Mouse (Mus musculus) kidney, embryonic 14.5 days (tissue): ENCODE measurements around the gene Ascl2. TPM values are rescaled to one million over a fixed set of nuclear protein-coding genes. Genes with fewer than 3 reads are reported as not detected.

Experiments used
- ATAC-seq: fragments of 200-750 bp; cut with Nextera tagmentation; 2 replicates; pipeline ENCODE4 v1.8.0; 2017; ENCODE audit warnings: moderate number of reproducible peaks, mild to moderate bottlenecking, moderate TSS enrichment, moderate library complexity; ENCODE audit not compliant: low FRiP score, low TSS enrichment
- H3K27ac ChIP-seq: fragments of 300-500 bp; sonication (generic); 2 replicates; pipeline ENCODE4 v1.5.1; 2014; ENCODE audit warnings: low read depth, mild to moderate bottlenecking, low read length, moderate library complexity, mixed read lengths
- H3K27me3 ChIP-seq: fragments of 300-500 bp; sonication (generic); 2 replicates; pipeline ENCODE4 v1.6.1; 2014; ENCODE audit warnings: mild to moderate bottlenecking, low read length; ENCODE audit not compliant: control insufficient read depth, insufficient read depth
- H3K36me3 ChIP-seq: fragments of 300-500 bp; sonication (generic); 2 replicates; pipeline ENCODE4 v1.6.1; 2014; ENCODE audit warnings: low read length, mixed read lengths; ENCODE audit not compliant: control insufficient read depth, insufficient read depth
- H3K4me1 ChIP-seq: fragments of 300-500 bp; sonication (generic); 2 replicates; pipeline ENCODE4 v1.6.1; 2014; ENCODE audit warnings: low read length, mixed read lengths; ENCODE audit not compliant: control insufficient read depth, insufficient read depth
- H3K4me2 ChIP-seq: fragments of 300-500 bp; sonication (generic); replicated peaks from 2 replicates; pipeline ENCODE4 v1.6.1; 2014; ENCODE audit warnings: low read depth, mild to moderate bottlenecking, low read length
- H3K4me3 ChIP-seq: fragments of 300-500 bp; sonication (generic); 2 replicates; pipeline ENCODE4 v1.5.1; 2014; ENCODE audit warnings: mild to moderate bottlenecking, low read length
- H3K9ac ChIP-seq: fragments of 300-500 bp; sonication (generic); 2 replicates; pipeline ENCODE4 v1.6.1; 2014; ENCODE audit warnings: low read depth, mild to moderate bottlenecking, low read length, moderate library complexity
- H3K9me3 ChIP-seq: fragments of 300-500 bp; sonication (generic); 2 replicates; pipeline ENCODE4 v1.6.1; 2016; ENCODE audit warnings: low read length; ENCODE audit not compliant: control insufficient read depth
- WGBS: fragments of 180-500 bp; shearing (Covaris S2); extraction: QIAGEN DNeasy Blood & Tissue Kit; methylation state at CpG from one replicate; pipeline ENCODE4 v1.1.7; 2014; 5-methylcytosine and 5-hydroxymethylcytosine counted together
- polyA plus RNA-seq: library from polyadenylated mRNA; unstranded; fragments of >200 nt; fragmentation: Nextera tagmentation; extraction: Ambion mirVana; gene quantifications from 2 replicates; pipeline ENCODE4 v1.2.1, GENCODE M21; 2014

The Ascl2 gene
- polyA plus RNA-seq, 1 experiment from 2014 or later: 0.43 TPM

DNA sequence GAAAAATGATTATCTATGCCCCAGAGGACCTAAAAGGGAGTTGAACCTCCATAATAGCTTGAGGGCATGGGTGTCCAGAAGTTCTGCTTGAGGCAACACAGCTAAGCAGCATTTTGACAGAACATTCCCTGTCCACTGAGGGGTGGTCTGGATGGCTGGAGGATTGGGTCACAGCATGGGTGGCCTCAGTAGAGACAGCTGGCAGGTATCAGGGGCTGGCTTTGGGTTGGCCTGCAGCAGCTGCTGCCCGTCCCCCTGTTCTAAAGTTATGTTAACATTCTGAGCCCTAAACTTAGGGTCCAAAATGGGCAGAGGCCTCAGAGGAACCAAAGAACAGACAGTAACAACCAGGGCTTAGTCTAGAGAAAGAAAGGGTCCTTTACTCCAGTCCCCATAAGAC is 42.2 kb upstream of the Ascl2 start:
- Histone ChIP-seq H3K4me2 (no peak overlapping the region), H3K9me3 (no peaks in the 10 kb centered on the region), H3K4me3 (no peak overlapping the region), H3K27me3 (no peaks in the 10 kb centered on the region), H3K9ac (no peak overlapping the region), H3K4me1 (peaks cover 39% of the 10 kb centered on the region), H3K27ac (0 out of 2 replicates have a peak overlapping the region, but pooled peaks have one; percentile 7), H3K36me3 (no peaks in the 10 kb centered on the region)
- 59% methylated on average over 1 of the region's 1 CpGs for WGBS
- ATAC-seq: no peak

DNA sequence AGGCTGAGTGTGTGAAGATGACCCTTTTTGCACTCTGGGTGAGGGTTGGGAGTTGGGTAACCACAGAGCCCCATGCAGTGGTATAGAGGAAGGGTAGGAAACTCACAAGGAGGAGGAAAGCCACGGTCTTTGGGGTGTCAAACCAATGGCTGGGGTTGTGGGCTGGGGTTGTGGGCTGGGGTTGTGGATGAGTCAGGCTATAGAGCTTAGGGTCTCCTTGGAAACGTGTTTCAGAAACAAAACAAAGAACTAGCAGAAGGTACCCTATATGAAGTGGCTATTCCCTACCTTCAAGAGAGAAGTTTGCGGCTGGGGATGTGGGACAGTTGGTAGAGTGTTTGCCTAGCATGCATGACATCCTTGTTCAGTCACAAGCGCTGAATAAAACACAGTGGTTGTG is 40.9 kb upstream of the Ascl2 start:
- no peaks in the 10 kb centered on the region for H3K27me3 ChIP-seq
- H3K4me2 ChIP-seq: no peak overlapping the region
- 92% methylated on average over 4 of the region's 4 CpGs for WGBS
- ATAC-seq: no peak
- H3K27ac ChIP-seq: peak overlapping the region; percentile 90; the same call in 1 of the 2 replicates
- no peak overlapping the region for H3K4me3 ChIP-seq
- H3K9ac ChIP-seq: no peak overlapping the region
- H3K4me1 ChIP-seq: peaks cover 28% of the 10 kb centered on the region
- no peaks in the 10 kb centered on the region for H3K9me3 ChIP-seq
- no peaks in the 10 kb centered on the region for H3K36me3 ChIP-seq

DNA sequence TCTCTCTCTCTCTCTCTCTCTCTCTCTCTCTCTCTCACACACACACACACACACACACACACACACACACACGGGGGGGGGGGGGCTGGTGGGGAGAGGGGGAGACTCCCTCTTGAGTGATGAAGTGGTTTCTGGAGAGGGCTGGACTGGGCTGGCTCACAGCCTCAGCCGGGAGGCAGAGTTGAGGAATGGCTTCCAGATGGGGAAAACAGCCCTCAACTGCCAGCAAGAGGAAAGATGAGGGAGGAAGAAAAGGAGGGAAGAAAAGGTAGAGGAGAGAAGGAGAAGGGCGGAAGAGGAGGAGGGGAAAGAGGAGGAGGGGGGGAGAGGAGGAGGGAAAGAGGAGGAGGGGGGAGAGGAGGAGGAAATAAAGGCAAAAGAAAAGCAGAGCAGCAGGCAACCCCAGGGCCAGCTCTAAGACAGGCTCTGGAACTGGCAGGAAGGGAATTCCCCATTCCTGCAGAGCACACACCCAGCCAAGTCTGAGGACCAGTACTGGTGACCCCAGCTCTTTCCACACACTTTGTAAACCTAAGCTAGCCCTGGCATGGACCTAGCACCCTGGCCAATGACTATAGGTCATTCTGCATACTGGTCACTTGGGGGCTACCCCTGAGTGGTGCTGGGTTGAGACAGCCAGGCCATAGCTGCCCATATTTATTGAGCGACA is 40.1 kb upstream of the Ascl2 start:
- H3K4me1 ChIP-seq: peaks cover 28% of the 10 kb centered on the region
- no peaks in the 10 kb centered on the region for H3K27me3 ChIP-seq
- peak overlapping the region; percentile 90 for H3K27ac ChIP-seq
- no peak overlapping the region; the same call in 1 of the 2 replicates for H3K4me2 ChIP-seq
- peak; percentile 74 for ATAC-seq
- WGBS: 33% methylated on average over 3 of the region's 4 CpGs
- no peak overlapping the region for H3K9ac ChIP-seq
- H3K9me3 ChIP-seq: no peaks in the 10 kb centered on the region
- H3K4me3 ChIP-seq: no peak overlapping the region
- no peaks in the 10 kb centered on the region for H3K36me3 ChIP-seq

DNA sequence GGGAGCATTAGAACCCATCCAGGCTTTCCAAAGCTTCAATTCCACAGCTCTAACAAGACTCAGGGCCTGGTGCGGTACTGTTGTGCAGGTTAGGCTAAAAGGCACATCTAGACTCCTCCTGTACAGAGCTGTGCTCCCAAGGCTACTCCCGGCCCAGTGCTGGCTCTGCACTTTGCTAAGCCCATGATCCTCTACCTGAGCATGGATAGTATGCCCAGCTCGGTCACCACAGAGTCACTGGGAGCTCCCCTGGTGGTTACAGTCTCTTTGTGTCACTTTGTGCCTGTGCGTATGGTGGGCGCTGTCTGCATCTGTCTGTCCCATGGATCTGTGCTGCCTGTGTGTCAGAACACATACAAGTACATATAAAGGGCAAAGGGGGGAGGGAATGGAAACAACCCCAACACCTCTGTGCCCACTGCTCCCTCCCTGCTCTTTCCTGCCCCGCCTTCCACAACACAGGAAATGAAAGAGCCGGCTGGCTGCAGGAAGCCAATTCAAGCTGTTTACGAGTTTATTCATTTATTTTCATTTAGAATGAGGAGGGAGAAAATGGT is 39.4 kb upstream of the Ascl2 start:
- H3K36me3 ChIP-seq: no peaks in the 10 kb centered on the region
- WGBS: 38% methylated on average over 8 of the region's 8 CpGs
- H3K27me3 ChIP-seq: no peaks in the 10 kb centered on the region
- ATAC-seq: peak; percentile 56
- peak overlapping the region; percentile 30; the same call in 1 of the 2 replicates for H3K4me2 ChIP-seq
- H3K27ac ChIP-seq: peak overlapping the region; percentile 90
- no peak overlapping the region; the same call in 1 of the 2 replicates for H3K4me3 ChIP-seq
- H3K4me1 ChIP-seq: peaks cover 28% of the 10 kb centered on the region
- no peaks in the 10 kb centered on the region for H3K9me3 ChIP-seq
- H3K9ac ChIP-seq: peak overlapping the region; percentile 31; the same call in 1 of the 2 replicates

DNA sequence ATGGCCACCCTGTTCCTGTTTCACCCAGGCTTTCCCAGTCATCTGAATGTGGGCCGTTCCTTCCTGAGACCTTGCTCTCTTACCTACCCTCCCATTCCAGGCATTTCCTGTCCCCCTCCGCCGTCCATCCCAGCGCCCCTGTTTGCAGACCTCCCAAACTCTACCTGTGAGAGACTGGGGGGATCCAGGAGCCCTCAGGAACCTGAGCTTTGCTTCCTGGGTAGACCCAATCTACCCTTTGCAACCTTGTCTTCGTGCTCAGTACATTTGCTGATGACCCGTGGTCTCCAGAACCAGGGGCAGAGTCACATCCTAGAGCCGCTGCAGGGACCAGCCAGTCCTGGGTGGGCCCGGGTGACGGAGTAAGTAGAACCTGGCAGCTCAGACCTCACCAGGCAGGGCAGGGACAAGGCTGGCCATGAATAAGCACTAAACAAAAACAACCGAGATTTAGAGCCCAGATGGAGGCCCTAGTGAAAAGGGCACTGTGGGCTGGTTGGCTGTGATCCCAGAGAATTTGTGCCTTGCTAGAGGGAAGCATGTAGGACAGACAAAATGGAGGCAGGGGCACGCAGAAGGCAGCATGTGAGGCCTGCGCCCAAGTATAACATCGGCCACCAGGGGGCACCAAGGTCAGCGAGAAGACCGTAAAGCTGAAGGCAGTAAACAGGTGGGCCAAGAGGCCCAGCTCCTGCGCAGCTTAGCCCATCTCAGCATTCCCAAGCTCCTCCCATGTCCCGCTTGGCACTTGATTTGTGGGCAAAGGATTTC is 38.7 kb upstream of the Ascl2 start:
- peak overlapping the region; percentile 90 for H3K27ac ChIP-seq
- ATAC-seq: peak; percentile 86
- WGBS: 39% methylated on average over 17 of the region's 17 CpGs

DNA sequence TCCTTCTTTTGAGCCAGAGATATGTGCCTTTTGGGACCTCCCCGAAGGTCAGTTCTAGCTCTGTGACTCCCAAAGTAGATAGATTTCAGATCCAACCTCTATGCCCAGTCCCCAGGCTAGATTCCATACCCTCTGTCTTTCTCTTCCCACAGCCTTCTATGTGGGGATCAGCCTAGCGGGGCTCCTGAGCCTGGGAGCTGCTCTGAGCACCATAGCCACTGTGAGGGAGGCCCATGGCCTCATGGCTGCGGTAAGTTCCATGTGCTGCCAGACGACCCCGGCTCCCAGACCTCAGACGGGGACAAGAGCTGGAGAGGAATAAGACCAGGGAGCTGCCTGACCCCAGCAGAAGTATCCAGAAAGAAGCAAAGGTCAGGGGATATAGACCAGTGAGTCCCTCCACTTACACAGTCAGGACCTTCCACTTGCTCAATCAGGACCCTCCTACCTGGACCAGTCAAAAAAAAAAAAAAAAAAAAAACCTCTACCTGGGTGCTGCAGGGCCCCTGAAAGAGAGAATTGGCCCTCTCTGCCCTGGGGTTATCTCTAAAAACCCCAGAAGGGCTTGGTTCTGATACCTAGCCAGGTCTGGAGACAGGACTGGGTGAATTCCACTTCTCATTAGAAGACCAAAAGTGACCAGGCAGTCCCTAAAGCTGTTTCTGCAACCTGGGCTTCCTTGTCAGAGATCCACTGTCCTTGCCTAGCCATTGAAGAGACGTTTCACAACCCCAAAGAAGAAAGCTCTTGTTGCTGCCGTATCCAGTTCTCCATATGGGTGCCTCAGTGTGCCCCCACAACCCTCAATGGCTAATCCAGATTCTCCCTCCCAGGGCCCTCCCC is 37.9 kb upstream of the Ascl2 start:
- Histone ChIP-seq H3K4me3 (no peak overlapping the region), H3K27me3 (no peaks in the 10 kb centered on the region), H3K27ac (no peak overlapping the region), H3K9ac (0 out of 2 replicates have a peak overlapping the region, but pooled peaks have one; percentile 9), H3K4me1 (peaks cover 29% of the 10 kb centered on the region), H3K9me3 (no peaks in the 10 kb centered on the region), H3K4me2 (no peak overlapping the region), H3K36me3 (no peaks in the 10 kb centered on the region)
- ATAC-seq: no peak
- WGBS: 85% methylated on average over 8 of the region's 8 CpGs

More for the DNA sequence above, 38.7 kb upstream of the Ascl2 start:
- Histone ChIP-seq H3K27me3 (no peaks in the 10 kb centered on the region), H3K4me1 (peaks cover 31% of the 10 kb centered on the region), H3K4me2 (no peak overlapping the region), H3K4me3 (no peak overlapping the region; the same call in 1 of the 2 replicates), H3K36me3 (no peaks in the 10 kb centered on the region), H3K9me3 (no peaks in the 10 kb centered on the region), H3K9ac (0 out of 2 replicates have a peak overlapping the region, but pooled peaks have one; percentile 31)

DNA sequence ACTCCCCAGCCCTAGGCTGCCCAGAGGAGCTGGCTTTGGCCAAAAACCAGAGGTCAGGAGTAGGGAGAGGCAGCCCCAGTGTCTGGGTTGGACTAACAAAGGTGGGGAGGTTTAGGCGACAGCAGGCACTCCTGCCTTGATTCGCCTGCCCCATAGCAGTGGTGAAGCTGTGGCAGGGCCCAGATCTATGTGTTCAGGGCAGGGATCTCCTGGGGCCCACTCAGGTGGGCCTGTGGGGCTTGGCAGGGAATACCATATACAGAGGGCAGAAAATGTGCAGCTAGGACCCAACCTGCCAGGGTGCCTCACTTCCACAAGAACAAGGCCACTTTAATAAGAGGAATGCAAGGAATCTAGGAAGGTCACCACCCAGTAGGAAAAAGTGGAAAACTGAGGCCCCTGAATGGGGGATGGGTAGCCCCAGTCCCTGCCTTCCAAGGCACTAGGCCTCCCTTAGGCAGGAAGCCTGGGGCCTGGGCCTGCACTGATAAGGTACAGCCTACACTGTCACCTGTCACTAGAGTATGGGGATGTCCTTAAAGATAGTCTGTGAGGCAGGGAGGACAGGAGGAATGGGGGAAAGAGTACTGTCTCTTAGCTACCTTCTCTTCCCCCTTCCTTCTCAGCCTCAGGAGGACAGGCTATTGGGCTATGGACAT is 37.2 kb upstream of the Ascl2 start:
- no peaks in the 10 kb centered on the region for H3K36me3 ChIP-seq
- H3K4me3 ChIP-seq: no peak overlapping the region
- H3K9me3 ChIP-seq: no peaks in the 10 kb centered on the region
- no peak overlapping the region for H3K4me2 ChIP-seq
- no peaks in the 10 kb centered on the region for H3K27me3 ChIP-seq
- peaks cover 26% of the 10 kb centered on the region for H3K4me1 ChIP-seq
- H3K9ac ChIP-seq: 0 out of 2 replicates have a peak overlapping the region, but pooled peaks have one; percentile 23
- 81% methylated on average over 2 of the region's 2 CpGs for WGBS
- no peak for ATAC-seq
- H3K27ac ChIP-seq: no peak overlapping the region
